Mouse (Mus musculus): ENCODE measurements around the gene Comt.

The Comt gene

DNA sequence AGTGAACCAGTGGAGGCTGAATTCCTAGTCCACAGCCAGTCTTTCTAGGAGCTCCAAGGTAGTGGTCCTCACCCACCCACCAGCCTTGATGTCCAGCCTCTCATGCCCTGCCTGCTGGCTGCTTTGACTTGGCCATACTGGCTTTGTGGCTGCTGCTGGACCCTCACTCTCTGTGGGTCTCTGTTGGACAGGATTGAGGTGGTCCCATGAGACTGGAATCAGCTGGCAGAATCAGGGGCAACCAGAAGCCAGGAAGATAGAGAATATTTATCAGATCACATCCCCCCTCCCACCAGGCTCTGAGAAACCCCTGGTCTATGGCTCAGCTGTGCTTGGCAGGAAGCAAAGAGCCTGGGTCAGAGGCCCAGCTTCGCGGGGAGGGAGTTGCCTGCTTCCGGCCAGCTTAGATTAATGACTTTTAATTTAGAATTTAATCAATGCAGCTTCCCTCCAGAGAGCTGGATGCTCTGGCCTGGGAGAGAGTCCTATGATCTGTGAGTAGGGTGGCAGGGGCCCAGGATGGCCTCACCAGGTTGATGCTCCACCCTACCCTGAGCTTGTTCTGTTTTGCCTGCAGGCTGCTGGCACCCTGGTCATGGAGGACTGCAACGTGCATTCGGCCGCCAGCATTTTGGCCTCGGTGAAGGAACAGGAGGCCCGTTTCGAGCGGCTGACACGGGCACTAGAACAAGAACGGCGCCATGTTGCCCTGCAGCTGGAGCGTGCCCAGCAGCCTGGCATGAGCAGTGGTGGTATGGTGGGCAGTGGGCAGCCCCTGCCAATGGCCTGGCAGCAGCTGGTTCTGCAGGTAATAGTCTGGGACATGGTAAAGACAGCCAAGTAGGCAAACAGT lies 37.8 kb downstream of the Comt start:
- no peak for DNase-seq (ENCODE audit: low read depth, low spot score)

DNA sequence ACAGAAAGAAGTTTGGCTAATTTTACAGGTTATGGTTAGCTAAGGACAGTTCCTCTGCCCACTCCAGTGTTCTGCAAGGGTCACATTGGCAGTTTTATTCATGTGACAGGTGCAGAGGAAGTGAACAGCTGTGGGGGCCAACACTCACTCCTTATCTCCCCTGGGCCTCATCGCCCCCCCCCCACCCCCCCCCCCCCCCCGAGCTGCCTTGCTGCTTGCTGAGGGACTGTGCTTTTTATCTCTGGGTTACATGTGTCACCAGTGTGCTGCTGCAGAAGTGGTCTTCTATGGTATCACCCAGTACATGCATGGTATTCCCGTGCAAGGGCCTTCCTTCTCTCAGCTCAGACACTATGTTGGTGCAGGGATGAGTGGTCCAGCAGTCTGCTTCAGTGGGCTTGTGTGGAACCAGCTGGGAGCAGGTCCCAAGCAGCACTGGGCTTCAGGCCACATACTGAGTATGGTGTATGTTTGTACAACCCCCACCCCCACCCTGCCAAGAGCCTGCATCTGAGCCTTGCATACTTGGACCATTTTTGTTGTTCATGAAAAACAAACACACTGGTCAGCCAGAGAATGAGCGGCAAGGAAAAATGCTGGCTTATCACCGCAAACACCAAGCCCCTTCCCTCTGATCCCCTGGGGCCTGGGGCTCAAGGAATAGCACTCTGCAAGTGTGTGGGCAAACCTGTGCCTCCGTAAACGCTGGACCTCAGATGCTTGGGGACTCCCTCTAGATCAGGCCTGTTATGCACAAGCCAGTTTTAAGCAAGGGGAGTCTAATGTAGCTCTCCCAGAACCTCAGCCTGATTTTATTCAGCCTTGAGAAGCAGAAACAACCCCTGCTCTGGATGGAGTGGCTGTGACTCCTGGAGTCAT lies 38.7 kb downstream of the Comt start:
- DNase-seq (ENCODE audit: low read depth, low spot score): no peak

DNA sequence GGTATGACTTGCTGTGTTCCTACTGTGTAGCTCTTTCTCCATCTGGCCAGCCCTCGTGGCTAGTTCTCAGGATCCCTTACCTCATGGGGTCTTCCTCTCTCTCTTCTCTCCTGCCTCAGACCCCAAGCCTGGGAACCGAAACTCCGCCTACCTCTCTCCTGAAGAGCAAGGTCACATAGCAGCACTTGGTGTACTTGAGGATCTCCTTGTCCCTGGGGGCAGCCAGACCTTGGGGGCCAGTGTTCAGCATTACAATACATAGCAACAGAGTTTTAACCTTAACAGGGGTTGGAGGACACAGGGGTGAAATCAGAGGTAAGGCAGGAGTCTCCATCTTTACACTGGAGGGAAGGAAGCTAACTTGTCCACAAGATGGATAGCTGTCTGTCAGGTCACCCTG lies 39.7 kb downstream of the Comt start:
- no peak for DNase-seq (ENCODE audit: low read depth, low spot score)

DNA sequence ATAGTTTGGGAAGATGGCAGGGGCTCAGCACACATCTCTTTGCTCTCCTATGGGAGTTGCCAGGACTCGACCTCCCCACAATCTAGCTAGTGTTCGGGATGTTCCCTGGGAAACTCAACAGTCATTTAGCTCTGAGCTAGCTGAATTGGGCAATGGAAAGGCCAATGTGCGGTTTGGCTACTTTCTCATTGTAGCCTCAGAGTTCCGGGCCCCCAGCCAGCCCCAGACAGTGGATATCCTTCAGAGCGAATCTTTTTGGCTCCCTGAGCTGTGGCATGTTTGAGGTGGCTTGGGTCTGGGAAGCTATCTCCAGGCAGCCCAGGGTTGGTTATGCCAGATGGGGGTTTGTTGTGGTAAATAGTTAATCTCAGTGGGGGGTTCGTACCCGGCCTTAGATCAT lies 40.2 kb downstream of the Comt start:
- no peak for DNase-seq (ENCODE audit: low read depth, low spot score)

DNA sequence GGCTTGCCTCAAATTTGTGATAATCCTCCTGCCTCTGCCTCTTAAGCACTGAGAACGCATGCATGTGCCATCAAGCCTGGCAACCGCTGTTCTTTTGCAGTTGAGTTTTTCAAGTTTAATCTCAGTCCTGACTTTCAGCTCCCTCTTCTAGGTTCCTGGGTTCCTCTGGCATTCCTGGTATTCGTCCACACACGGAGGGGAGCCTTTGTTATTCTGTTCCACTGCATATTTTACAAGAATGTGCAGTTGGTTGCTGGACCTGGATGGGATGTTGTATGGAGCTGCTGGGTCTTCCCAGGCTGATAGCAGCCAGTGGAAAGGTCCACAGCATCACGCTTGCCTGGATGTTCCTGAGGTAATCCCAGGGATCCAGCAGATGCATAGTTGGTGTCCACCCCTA lies 41.2 kb downstream of the Comt start:
- no peak for DNase-seq (ENCODE audit: low read depth, low spot score)

DNA sequence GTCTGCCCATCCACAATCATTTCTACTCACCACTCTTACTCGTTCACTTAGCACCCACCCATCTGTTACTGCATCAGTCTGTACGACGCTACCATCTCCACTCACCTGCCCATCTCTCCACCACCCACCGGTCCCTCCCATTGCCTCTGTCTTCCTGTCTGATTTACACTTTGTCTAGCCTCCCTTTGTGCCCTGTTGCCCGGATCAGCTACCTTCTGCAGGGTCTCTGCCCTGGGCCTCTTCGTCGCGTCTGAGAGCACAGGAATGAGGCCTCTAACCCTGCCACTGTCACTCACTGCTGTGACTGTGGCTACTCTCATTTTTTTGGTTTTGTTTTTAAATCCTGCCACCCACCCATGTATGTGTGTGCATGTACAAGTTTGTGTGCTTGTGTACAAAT lies 42.0 kb downstream of the Comt start:
- no peak for DNase-seq (ENCODE audit: low read depth, low spot score)

DNA sequence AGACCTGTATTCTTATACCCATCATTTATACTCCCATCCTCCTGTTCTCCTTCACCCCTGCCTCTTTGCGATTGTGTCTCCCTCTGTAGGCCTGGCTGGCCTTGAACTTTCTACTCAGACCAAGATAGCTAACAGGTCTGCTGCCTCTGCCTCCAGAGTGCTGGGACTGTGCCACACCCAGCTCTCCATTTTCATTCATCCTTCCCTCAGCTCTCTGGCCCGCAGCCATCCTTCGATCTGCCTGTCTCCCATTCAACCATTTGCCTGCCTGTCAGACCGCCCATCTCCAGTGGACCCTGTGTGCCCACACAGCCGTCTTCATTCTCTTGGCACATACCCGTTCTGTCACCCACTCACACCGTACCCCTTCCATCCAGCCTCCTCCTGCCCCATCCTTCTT lies 42.4 kb downstream of the Comt start:
- no peak for DNase-seq (ENCODE audit: low read depth, low spot score)

DNA sequence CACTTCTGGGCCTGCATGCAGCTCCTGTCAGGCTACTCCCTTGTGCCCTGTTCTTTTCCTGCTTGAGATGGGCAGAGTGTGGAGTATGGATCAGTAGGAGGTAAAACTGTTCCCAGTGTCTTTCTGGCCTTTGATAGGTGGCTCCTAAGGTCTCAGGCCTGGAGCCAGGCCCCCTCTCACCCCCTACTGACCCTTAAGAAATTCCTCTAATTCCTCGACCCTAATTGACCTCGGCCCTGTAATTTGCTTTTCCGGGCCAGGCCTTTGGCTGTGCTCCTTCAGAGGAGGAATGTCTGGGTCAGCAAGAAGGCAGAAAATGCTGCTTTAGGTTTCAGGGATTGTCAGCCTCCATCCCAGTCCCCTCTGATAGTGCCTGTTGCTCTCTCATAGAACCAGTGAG lies 42.9 kb downstream of the Comt start:
- DNase-seq (ENCODE audit: low read depth, low spot score): no peak

DNA sequence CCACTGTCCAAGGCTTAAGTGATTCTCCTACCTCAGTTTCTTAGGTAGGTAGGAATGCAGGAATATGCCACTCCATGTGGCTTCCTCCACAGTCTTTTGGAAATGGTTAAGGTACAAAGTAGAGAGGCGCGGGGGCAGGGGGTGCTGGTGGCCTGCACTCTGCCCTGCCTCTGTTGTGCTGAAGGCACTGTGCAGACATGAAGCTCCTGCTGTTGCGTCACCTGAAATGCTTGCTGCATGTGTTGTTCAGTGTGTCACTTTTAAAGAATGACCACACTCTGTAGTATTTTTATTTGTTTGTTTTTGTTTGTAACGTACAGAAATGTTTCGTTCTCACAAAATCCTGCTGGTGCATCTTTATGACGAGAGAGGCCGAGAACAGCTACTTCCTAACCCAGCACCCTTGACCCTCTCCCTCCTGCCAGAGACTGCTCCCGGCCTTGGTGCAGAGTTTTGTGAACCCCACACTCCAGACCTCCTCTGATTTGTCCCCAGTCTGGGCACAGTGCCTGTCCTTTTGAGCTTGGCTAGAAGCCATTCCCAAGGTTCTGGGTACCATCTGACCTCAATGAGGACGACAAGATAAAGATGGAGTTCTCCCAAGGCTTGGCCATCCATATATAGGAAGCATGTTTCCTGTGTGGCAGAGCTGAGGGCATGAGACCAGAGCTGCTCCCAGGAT lies 43.5 kb downstream of the Comt start:
- no peak for DNase-seq (ENCODE audit: low read depth, low spot score)

DNA sequence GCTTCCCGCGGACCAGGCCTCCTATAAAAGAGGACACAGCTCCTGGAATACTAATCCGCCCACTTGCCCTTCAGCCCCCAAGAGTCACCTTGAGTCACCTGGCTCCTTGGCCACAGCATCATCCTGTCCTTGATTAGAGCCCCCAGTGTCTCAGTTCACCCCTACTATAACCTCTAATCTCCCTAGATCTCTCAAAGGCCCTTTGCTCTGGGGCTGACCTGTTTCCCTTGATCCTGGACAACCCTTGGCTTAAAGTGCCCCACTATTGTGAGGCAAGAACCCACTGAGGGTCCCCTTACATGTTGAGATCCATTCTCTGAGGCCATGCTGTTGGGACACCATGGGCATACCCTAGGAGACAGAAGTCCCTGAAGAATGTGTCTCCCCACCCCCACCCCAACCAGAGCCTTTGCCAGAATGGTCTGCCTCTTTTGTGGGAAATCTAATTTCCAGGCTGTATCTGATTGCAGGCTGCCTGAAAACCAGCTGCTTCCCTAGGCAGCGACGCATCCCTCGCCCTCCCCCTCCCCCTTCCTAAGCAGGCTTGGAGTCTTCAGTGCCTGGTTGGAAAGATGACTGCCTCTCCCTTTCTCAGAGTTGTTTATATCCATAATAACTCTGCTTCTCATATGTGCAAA lies 44.9 kb downstream of the Comt start:
- peak; percentile 68 for DNase-seq (ENCODE audit: low read depth, low spot score)

DNA sequence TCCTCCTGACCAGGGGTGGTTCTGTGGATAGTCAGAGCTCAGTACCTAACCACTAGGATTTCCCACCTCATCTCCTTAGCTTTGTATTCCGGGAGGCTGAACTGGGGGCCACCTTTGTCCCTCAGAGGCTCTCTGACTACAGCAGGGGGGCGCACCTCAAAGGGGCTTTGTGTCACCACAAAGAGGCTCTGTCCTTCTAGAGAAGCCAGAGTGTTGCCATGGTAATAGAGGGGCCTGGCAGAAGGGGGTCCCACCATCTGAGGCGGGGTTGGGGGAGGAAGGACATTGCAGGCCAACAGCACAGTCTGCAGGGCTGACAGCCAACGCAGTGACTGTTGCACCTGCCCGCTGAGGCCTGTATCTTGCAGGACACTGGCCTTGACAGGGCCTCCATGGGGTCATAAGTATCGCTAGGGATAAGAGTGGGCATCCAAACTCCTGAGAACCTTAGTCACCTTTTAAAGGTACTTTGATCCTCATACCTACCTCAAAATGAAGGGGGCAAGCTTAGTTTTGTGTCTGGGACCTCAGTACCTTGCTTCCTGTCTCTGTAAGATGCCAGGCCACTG lies 46.1 kb downstream of the Comt start:
- peak; percentile 82 for DNase-seq (ENCODE audit: low read depth, low spot score)

DNA sequence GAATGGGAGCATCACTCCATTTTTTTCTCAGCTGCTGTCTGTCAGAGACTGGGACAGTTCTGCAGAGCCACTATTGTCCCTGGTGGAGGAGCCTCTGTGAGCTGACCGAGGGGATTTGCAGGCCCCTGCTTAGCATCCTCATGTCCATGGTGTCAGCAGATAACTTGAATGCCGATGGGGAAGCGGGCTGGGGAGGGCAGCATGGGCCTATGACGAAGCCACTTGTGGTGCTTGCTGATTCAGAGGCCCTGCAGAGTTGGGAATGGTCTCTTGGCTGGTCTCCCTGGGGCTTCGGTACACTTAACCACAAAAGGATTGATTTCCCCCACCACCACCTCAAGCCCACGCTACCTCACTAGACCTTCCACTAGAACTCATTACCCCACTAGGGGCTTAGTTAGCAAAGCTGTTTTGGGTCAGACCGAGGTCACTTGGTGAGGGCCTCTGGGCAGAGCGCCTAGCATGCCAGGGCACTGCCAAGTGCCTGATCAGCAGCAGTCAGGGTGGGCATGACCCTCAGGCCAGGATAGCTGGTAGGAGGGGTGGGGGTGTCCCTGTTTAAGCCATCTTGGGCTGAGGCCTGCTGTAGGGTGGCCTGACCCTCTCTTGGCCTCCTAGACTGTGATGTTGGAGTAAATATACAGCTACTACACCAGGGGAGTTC lies 47.2 kb downstream of the Comt start:
- no peak for DNase-seq (ENCODE audit: low read depth, low spot score)

DNA sequence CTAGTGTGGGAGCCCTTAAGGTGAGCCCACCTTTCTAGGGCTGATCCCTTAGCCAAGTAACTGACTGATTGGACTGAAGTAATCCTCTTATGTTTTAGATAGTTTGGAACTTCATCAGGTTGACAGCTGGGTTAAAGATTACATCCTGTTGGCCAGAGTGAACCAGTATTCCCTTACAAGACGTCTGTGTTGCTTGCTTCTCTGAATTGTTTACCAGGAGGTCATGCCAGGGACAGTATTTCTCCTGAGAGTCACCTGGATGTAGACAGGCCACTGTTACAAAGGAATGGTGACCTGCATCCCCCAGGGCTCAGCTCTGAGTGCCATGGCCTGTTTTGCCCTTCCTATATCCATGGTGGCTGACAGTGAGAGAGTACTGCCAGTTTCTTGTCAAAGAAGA lies 48.2 kb downstream of the Comt start:
- DNase-seq (ENCODE audit: low read depth, low spot score): no peak

DNA sequence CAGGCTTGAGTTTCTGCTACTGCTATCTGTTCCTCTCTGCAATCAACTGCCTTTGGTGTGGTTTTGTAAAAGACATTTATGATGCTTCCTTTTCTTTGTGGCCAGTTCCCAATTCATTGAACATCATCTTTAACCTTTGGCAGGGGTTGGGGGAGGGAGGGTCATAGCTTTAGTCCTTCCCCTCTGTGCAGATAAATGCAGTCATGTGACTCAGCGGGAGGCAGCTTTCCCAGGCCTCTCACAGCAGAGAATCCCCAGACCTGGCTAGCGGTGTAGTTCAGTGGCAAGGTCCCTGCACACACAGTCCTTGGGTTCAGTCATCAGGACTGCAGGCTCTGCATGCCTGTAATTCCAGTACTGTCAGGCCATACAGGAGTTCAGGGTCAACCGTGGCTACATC lies 49.4 kb downstream of the Comt start:
- DNase-seq (ENCODE audit: low read depth, low spot score): no peak

DNA sequence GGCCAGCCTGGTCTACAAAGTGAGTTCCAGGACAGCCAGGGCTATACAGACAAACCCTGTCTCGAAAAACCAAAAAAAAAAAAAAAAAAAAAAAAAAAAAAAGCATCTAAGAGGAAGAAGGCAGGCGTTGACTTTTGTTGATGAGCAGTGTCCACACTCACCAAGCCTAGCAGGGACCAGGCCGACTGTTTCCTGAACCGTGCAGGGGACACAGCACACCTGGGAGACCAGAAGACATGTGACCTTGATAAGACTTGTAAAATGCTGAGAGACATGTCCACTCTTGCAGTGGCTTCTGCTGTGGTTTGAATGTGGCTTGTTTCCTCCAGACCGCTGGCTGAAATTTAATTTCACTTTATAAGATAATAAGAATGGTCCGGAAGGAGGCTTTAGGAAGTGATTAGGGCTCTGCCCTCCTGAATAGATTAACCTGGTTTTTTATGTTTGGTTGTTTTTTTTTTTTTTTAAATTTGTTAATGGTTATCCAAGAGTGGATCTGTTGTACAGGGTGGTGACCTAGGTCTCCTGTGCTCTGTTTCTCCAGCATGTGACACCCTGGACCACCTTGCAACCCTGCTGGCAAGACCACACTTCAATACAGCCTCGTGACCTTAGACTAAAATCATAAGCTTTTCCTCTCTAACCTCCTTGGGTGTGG lies 50.2 kb downstream of the Comt start:
- DNase-seq (ENCODE audit: low read depth, low spot score): no peak

DNA sequence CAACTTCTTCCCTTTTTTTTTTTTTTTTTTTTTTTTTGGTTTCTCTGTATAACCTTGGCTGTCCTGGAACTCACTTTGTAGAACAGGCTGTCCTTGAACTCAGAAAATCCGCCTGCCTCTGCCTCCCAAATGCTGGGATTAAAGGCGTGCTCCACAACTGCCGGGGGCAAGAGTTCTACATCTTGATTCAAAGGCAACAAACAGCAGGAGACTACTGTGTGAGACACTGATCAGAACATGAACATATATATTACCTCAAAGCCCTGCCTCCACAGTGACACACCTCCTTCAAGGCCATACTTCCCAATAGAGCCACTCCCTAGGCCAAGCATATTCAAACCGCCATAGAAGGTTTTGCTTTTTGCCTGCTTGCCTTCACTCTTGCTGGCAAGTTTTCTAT lies 53.0 kb downstream of the Comt start:
- DNase-seq (ENCODE audit: low read depth, low spot score): no peak

DNA sequence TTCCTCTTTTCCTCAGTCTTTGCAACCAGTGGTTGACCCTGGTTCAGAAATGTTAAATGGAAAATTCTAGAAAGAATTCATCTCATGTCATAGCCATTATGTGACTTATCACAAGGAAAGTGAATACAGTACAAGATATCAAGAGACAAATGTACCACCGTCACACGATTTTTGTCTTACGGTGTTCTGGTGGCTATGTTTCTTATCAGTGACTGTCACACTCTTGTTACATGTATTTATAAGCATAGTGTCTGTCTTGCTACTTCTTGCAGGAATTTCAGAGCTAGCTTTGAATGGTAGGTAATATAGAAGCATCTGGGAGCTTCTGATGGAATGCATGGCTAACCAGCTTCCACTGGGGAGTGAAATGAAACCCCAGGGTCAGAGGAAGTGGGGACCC lies 56.5 kb downstream of the Comt start:
- DNase-seq (ENCODE audit: low read depth, low spot score): no peak

DNA sequence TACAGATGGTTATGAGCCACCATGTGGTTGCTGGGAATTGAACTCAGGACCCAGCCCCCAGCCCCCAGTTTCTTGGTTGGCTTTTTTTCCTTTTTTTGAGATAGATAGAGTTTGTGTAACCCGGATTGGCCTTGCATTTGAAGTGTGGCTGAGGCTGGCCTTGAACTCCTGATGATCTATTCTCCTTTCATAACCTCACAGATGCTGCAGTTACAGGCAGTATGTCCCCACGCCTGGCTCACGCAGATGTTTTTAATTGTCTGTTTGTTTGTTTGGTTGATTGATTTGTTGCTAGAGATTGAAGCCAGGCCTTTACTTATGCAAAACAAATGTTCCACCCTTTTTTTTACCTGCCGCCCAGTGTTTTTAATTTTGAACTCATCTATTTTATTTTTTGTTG lies 59.8 kb downstream of the Comt start:
- no peak for DNase-seq (ENCODE audit: low read depth, low spot score)

DNA sequence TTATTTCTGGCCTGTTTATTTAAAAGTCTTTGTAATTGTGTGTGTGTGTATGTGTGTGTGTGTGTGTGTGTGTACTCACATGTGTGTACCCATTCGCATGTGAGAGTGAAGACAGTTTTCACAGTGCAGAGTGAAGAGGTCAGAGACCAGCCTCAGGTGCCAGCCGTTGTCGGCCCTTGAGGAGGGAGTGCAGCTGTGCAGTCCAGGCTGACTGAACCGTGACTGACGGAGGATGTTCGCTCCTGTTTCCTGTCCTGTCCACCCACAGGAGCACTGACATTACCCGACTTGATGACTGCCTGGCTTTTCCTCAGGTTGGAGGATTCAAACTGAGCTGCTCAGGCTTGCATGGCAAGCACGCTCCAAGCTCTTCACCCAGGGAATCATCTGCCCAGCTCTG lies 63.7 kb downstream of the Comt start:
- no peak for DNase-seq (ENCODE audit: low read depth, low spot score)

DNA sequence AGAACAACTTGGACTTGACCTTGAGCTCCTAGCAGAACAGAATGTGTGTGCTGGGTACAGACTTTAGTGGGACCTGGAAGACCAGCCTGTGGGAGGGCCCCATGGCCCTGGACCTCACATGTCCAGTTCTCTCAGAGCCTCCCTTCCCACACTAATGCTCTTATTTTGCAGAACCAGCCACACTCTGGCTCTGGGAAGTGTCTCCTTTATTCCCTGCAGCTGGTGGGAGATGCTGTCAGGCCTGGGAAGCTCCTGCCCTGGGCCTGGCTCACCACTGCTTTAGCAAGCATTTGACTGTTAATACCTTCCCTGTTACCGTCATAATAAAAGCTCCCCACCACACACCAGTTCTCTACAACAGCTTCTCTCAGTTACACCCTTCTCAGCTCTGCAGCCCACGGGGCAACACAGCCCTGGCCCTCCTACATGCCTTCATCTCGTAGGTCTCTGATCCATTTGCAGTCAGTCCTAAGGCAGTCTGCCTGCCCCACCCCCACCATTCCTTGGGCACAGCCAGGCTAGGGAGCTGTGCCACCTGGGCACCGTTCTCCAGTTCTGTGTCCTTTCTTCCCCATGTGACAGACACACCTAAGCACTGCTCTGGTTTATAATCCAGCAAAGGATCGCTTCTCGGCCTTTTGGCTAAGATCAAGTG lies 66.4 kb downstream of the Comt start:
- DNase-seq (ENCODE audit: low read depth, low spot score): no peak
